Mouse (Mus musculus): ENCODE measurements around the gene Exoc6.
"Not testable (repeated sequence)": the region's sequence is repeated elsewhere in the genome, so short reads cannot be mapped to it uniquely, and the experiment has no call there.

Gene Exoc6

GRCm38 (mm10) chr19:37540201-37540600, 10.0 kb upstream of the Exoc6 start:
- peak; percentile 51 for DNase-seq

- peak; percentile 71 for DNase-seq
These were observed 6.5 kb upstream of the Exoc6 start for GRCm38 (mm10) chr19:37543537-37544326.

GRCm38 (mm10) chr19:37544476-37544875, 5.7 kb upstream of the Exoc6 start:
- no peak for DNase-seq

GRCm38 (mm10) chr19:37545231-37545630, 5.0 kb upstream of the Exoc6 start:
- DNase-seq, result no peak

GRCm38 (mm10) chr19:37545725-37546124, 4.5 kb upstream of the Exoc6 start:
- DNase-seq, result no peak

- DNase-seq, result no peak
These were observed 3.4 kb upstream of the Exoc6 start for GRCm38 (mm10) chr19:37546776-37547175.

GRCm38 (mm10) chr19:37551040-37551566, 885 bp downstream of the Exoc6 start:
- no peak for DNase-seq

GRCm38 (mm10) chr19:37553376-37554265, 3.4 kb downstream of the Exoc6 start:
- no peak for DNase-seq

- DNase-seq, result not testable (repeated sequence)
These were observed 4.0 kb downstream of the Exoc6 start for GRCm38 (mm10) chr19:37554266-37554650.

GRCm38 (mm10) chr19:37555863-37556566, 5.8 kb downstream of the Exoc6 start:
- DNase-seq, result no peak

GRCm38 (mm10) chr19:37557898-37558297, 7.7 kb downstream of the Exoc6 start:
- DNase-seq, result no peak

- peak; percentile 50 for DNase-seq
These were observed 9.3 kb downstream of the Exoc6 start for GRCm38 (mm10) chr19:37559286-37560079.

- DNase-seq, result no peak
These were observed 9.8 kb downstream of the Exoc6 start for GRCm38 (mm10) chr19:37560080-37560427.

- DNase-seq, result peak; percentile 69
These were observed 11.1 kb downstream of the Exoc6 start for GRCm38 (mm10) chr19:37561106-37561892.

- DNase-seq, result peak; percentile 85
These were observed 13.5 kb downstream of the Exoc6 start for GRCm38 (mm10) chr19:37563763-37564162.

GRCm38 (mm10) chr19:37565806-37566205, 15.6 kb downstream of the Exoc6 start:
- no peak for DNase-seq

- no peak for DNase-seq
These were observed 19.1 kb downstream of the Exoc6 start for GRCm38 (mm10) chr19:37569186-37569754.

GRCm38 (mm10) chr19:37570966-37571718, 20.9 kb downstream of the Exoc6 start:
- DNase-seq, result no peak

- peak; percentile 13 for DNase-seq
These were observed 24.6 kb downstream of the Exoc6 start for GRCm38 (mm10) chr19:37574802-37575201.

GRCm38 (mm10) chr19:37579607-37580006, 29.4 kb downstream of the Exoc6 start:
- DNase-seq, result peak; percentile 10
